Mouse (Mus musculus): ENCODE results near the gene Bok. TPM values are rescaled to one million over a fixed set of nuclear protein-coding genes. Genes with fewer than 3 reads are reported as not detected.
"Not testable (repeated sequence)": the region's sequence is repeated elsewhere in the genome, so short reads cannot be mapped to it uniquely, and the experiment has no call there.

Gene Bok
- polyA plus RNA-seq, 1 experiment from 2014 or later = 44.0 TPM

- Histone ChIP-seq H3K4me2 (ENCODE audit: low read depth, low read length, severe bottlenecking) (no peak overlapping the region), H3K4me1 (replicated peaks; ENCODE audit: control insufficient read depth, insufficient read depth, low read length) (no peaks in the 10 kb centered on the region), H3K27me3 (ENCODE audit: control insufficient read depth, insufficient read depth, low read length) (no peaks in the 10 kb centered on the region), H3K4me3 (ENCODE audit: low read depth, low read length) (no peak overlapping the region), H3K9ac (ENCODE audit: low read length) (no peak overlapping the region), H3K36me3 (ENCODE audit: control insufficient read depth, insufficient read depth, low read length) (no peaks in the 10 kb centered on the region), H3K27ac (ENCODE audit: low read depth, low read length) (no peak overlapping the region), H3K9me3 (ENCODE audit: control insufficient read depth, low read length) (no peaks in the 10 kb centered on the region)
- ATAC-seq (replicated peaks; ENCODE audit: low FRiP score) (no peak), DNase-seq (ENCODE audit: low spot score) (no peak)
- WGBS = 87% methylated on average over 5 of the region's 5 CpGs
Measured at GRCm38 (mm10) chr1:93657025-93657360, 28.5 kb upstream of the Bok start.

- not testable (repeated sequence) for H3K27me3 ChIP-seq (ENCODE audit: control insufficient read depth, insufficient read depth, low read length); H3K4me2 ChIP-seq (ENCODE audit: low read depth, low read length, severe bottlenecking); H3K9me3 ChIP-seq (ENCODE audit: control insufficient read depth, low read length); H3K4me1 ChIP-seq (replicated peaks; ENCODE audit: control insufficient read depth, insufficient read depth, low read length); H3K9ac ChIP-seq (ENCODE audit: low read length); H3K4me3 ChIP-seq (ENCODE audit: low read depth, low read length); ATAC-seq (replicated peaks; ENCODE audit: low FRiP score); H3K36me3 ChIP-seq (ENCODE audit: control insufficient read depth, insufficient read depth, low read length); DNase-seq (ENCODE audit: low spot score); H3K27ac ChIP-seq (ENCODE audit: low read depth, low read length)
Measured at GRCm38 (mm10) chr1:93658559-93658958, 26.9 kb upstream of the Bok start, which contains the start of gene Stk25. Gene Stk25 (minus strand): TSS chr1:93658659.

- Histone ChIP-seq H3K9ac (ENCODE audit: low read length) (no peak overlapping the region), H3K4me1 (replicated peaks; ENCODE audit: control insufficient read depth, insufficient read depth, low read length) (peaks cover 3% of the 10 kb centered on the region; the same call in 1 of the 2 replicates), H3K36me3 (ENCODE audit: control insufficient read depth, insufficient read depth, low read length) (no peaks in the 10 kb centered on the region), H3K27me3 (ENCODE audit: control insufficient read depth, insufficient read depth, low read length) (no peaks in the 10 kb centered on the region), H3K9me3 (ENCODE audit: control insufficient read depth, low read length) (no peaks in the 10 kb centered on the region), H3K4me2 (ENCODE audit: low read depth, low read length, severe bottlenecking) (no peak overlapping the region), H3K4me3 (ENCODE audit: low read depth, low read length) (no peak overlapping the region), H3K27ac (ENCODE audit: low read depth, low read length) (no peak overlapping the region)
- ATAC-seq (replicated peaks; ENCODE audit: low FRiP score) (0 out of 2 replicates have a peak, but pooled peaks have one; percentile 26), DNase-seq (ENCODE audit: low spot score) (no peak)
- WGBS = 31% methylated on average over 12 of the region's 13 CpGs
Measured at GRCm38 (mm10) chr1:93667760-93668400, 17.6 kb upstream of the Bok start.

GRCm38 (mm10) chr1:93668791-93669548 is 16.5 kb upstream of the Bok start:
- peak overlapping the region; percentile 58 for H3K4me2 ChIP-seq (ENCODE audit: low read depth, low read length, severe bottlenecking)
- H3K27ac ChIP-seq (ENCODE audit: low read depth, low read length) = peak overlapping the region; percentile 41; the same call in 1 of the 2 replicates
- peak overlapping the region; percentile 29 for H3K4me3 ChIP-seq (ENCODE audit: low read depth, low read length)
- no peaks in the 10 kb centered on the region for H3K36me3 ChIP-seq (ENCODE audit: control insufficient read depth, insufficient read depth, low read length)
- peak; percentile 84 for DNase-seq (ENCODE audit: low spot score)
- peaks cover 3% of the 10 kb centered on the region; the same call in 1 of the 2 replicates for H3K4me1 ChIP-seq (replicated peaks; ENCODE audit: control insufficient read depth, insufficient read depth, low read length)
- H3K9me3 ChIP-seq (ENCODE audit: control insufficient read depth, low read length) = no peaks in the 10 kb centered on the region
- ATAC-seq (replicated peaks; ENCODE audit: low FRiP score) = peak; percentile 89
- H3K9ac ChIP-seq (ENCODE audit: low read length) = peak overlapping the region; percentile 66
- no peaks in the 10 kb centered on the region for H3K27me3 ChIP-seq (ENCODE audit: control insufficient read depth, insufficient read depth, low read length)
- WGBS = 9% methylated on average over 17 of the region's 17 CpGs

- no peaks in the 10 kb centered on the region for H3K9me3 ChIP-seq (ENCODE audit: control insufficient read depth, low read length)
- no peaks in the 10 kb centered on the region for H3K27me3 ChIP-seq (ENCODE audit: control insufficient read depth, insufficient read depth, low read length)
- no peak overlapping the region for H3K4me2 ChIP-seq (ENCODE audit: low read depth, low read length, severe bottlenecking)
- peaks cover 3% of the 10 kb centered on the region; the same call in 1 of the 2 replicates for H3K4me1 ChIP-seq (replicated peaks; ENCODE audit: control insufficient read depth, insufficient read depth, low read length)
- ATAC-seq (replicated peaks; ENCODE audit: low FRiP score) (no peak), DNase-seq (ENCODE audit: low spot score) (no peak)
- no peak overlapping the region for H3K9ac ChIP-seq (ENCODE audit: low read length)
- H3K4me3 ChIP-seq (ENCODE audit: low read depth, low read length) = no peak overlapping the region
- no peak overlapping the region for H3K27ac ChIP-seq (ENCODE audit: low read depth, low read length)
- H3K36me3 ChIP-seq (ENCODE audit: control insufficient read depth, insufficient read depth, low read length) = no peaks in the 10 kb centered on the region
Measured at GRCm38 (mm10) chr1:93669941-93670340, 15.5 kb upstream of the Bok start.

- no peak overlapping the region for H3K9ac ChIP-seq (ENCODE audit: low read length)
- WGBS = 93% methylated on average over 5 of the region's 5 CpGs
Measured at GRCm38 (mm10) chr1:93672682-93673081, 12.8 kb upstream of the Bok start.

GRCm38 (mm10) chr1:93678386-93678785 is 7.1 kb upstream of the Bok start:
- Histone ChIP-seq H3K27me3 (ENCODE audit: control insufficient read depth, insufficient read depth, low read length) (no peaks in the 10 kb centered on the region), H3K36me3 (ENCODE audit: control insufficient read depth, insufficient read depth, low read length) (no peaks in the 10 kb centered on the region), H3K4me1 (replicated peaks; ENCODE audit: control insufficient read depth, insufficient read depth, low read length) (no peaks in the 10 kb centered on the region), H3K9me3 (ENCODE audit: control insufficient read depth, low read length) (no peaks in the 10 kb centered on the region), H3K4me2 (ENCODE audit: low read depth, low read length, severe bottlenecking) (no peak overlapping the region), H3K4me3 (ENCODE audit: low read depth, low read length) (no peak overlapping the region), H3K9ac (ENCODE audit: low read length) (no peak overlapping the region), H3K27ac (ENCODE audit: low read depth, low read length) (no peak overlapping the region)
- 74% methylated on average over 2 of the region's 2 CpGs for WGBS
- DNase-seq (ENCODE audit: low spot score) (no peak), ATAC-seq (replicated peaks; ENCODE audit: low FRiP score) (no peak)

More at GRCm38 (mm10) chr1:93672682-93673081, 12.8 kb upstream of the Bok start:
- Histone ChIP-seq H3K4me3 (ENCODE audit: low read depth, low read length) (no peak overlapping the region), H3K27ac (ENCODE audit: low read depth, low read length) (no peak overlapping the region), H3K9me3 (ENCODE audit: control insufficient read depth, low read length) (no peaks in the 10 kb centered on the region), H3K4me1 (replicated peaks; ENCODE audit: control insufficient read depth, insufficient read depth, low read length) (peaks cover 3% of the 10 kb centered on the region; the same call in 1 of the 2 replicates), H3K36me3 (ENCODE audit: control insufficient read depth, insufficient read depth, low read length) (no peaks in the 10 kb centered on the region), H3K4me2 (ENCODE audit: low read depth, low read length, severe bottlenecking) (no peak overlapping the region), H3K27me3 (ENCODE audit: control insufficient read depth, insufficient read depth, low read length) (no peaks in the 10 kb centered on the region)
- DNase-seq (ENCODE audit: low spot score) = no peak
- ATAC-seq (replicated peaks; ENCODE audit: low FRiP score) = no peak

GRCm38 (mm10) chr1:93679889-93680568 is 5.4 kb upstream of the Bok start:
- H3K27me3 ChIP-seq (ENCODE audit: control insufficient read depth, insufficient read depth, low read length) = no peaks in the 10 kb centered on the region
- H3K4me3 ChIP-seq (ENCODE audit: low read depth, low read length) = no peak overlapping the region
- H3K4me1 ChIP-seq (replicated peaks; ENCODE audit: control insufficient read depth, insufficient read depth, low read length) = no peaks in the 10 kb centered on the region
- H3K9ac ChIP-seq (ENCODE audit: low read length) = no peak overlapping the region
- ATAC-seq (replicated peaks; ENCODE audit: low FRiP score) (no peak), DNase-seq (ENCODE audit: low spot score) (no peak)
- H3K4me2 ChIP-seq (ENCODE audit: low read depth, low read length, severe bottlenecking) = no peak overlapping the region
- no peaks in the 10 kb centered on the region for H3K9me3 ChIP-seq (ENCODE audit: control insufficient read depth, low read length)
- no peak overlapping the region for H3K27ac ChIP-seq (ENCODE audit: low read depth, low read length)
- 77% methylated on average over 7 of the region's 7 CpGs for WGBS
- no peaks in the 10 kb centered on the region for H3K36me3 ChIP-seq (ENCODE audit: control insufficient read depth, insufficient read depth, low read length)

All from forebrain, embryonic 11.5 days (tissue).